Mouse (Mus musculus) ovary, adult 10 weeks (tissue): ENCODE data around the gene Slc22a20. TPM values are rescaled to one million over a fixed set of nuclear protein-coding genes. Genes with fewer than 3 reads are reported as not detected.

Source experiments
- polyA plus RNA-seq: library from polyadenylated mRNA; stranded (reverse); fragments of 350-450 nt; fragmentation: Illumina TruSeq; extraction: RNeasy Lipid Tissue Mini Kit (QIAGEN cat#74804); gene quantifications from one replicate; pipeline ENCODE4 v1.2.3, GENCODE M21; 2014

Gene Slc22a20
- polyA plus RNA-seq, result not detected

DNA sequence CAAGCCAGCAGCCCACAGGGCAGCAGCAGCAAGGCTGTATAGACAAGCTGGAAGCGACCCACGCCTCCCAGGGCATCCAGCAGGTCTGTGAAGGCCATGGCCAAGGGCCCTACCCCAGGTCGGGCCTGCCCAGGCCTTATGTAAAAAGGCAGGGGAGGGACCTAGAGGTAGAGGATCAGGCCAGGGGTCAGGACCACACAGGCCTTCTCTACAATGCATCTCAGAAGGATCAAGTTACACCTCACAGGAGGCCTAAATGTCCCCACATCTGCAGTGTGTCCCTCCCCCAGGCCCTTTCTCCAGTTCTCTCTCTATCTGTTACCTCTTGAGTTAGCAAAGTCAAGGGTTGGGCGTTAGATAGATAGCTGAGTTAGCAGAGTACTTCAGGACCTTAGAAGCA, at the start of gene Slc22a20:
Gene Slc22a20, minus strand, starts transcription at position 101 of the 400 bp plus-strand sequence.

DNA sequence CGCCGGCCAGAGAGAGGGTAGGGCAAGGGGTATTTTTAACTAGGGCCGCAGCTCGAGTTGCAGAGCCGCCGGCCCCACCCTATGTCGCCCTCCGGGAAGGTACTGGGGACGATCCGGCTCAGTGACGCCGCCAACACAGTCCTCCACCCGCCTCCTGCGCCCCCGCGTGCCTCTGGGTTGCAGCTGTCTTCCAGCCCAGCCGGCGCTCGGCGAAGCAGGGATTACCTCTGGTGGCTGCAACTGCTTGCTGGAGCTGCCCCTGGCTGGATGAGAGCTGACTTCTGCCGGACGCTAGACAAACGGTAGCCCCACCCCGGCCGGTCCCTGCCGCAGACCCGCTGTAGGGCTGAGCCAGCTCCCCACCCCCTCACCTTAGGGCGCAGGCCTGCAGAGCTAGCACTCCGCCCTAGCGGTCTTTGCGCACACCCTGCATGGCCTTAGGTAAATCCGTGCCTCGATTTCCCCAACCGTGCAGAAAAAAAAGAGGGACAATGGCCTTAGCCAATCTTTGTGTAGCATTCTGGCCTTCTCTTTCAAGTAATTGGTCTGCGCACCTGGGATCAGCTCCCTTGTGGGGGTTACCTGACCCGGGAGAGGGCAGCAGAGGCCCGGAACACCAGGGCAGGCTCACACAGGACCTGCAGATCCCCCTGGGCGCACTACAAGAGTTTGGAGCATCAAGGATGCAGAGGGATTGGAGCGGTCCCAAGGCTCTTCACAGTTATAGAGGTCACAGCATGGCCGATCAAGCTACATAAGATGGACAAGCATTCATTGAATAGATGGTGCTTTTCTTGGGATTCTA, 29.8 kb upstream of the Slc22a20 start, which contains the start of gene Capn1:
Gene Capn1, minus strand, starts transcription at position 387 of the 805 bp plus-strand sequence.

DNA sequence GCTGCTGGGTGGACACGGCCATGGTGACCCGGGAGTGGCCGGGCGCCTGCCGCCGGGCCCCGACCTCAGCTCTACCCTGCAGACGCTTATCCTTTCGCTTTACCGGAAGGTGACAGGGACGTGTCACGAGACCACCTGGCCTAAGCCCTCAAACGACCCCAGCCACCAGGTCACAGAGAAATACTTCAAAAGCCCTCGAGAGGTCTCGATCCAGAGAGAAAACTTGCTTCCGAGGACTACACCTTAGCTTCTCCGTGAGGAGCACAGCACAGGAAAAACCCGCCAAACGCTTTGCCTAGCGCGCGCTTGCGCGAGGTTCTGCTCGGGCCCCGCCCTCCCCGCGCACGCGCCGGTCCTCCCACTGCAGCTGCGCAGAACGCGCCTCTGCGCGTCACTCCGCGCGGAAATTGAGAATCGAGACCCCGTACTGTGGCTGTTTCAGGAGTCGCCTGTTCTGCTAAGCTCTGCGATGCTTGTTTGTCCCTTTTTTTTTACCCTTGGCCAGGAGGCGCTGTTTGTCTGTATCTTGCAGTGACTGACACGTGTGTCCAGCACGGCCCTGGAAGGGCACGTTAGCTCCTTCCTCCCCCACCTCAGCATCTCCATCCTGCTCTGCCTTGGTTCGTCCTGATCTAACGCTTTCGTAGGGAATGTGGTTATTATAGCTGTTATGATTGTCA, 21.9 kb downstream of the Slc22a20 start, which contains the start of gene Pola2:
Gene Pola2, minus strand, starts transcription at position 320 of the 680 bp plus-strand sequence.

DNA sequence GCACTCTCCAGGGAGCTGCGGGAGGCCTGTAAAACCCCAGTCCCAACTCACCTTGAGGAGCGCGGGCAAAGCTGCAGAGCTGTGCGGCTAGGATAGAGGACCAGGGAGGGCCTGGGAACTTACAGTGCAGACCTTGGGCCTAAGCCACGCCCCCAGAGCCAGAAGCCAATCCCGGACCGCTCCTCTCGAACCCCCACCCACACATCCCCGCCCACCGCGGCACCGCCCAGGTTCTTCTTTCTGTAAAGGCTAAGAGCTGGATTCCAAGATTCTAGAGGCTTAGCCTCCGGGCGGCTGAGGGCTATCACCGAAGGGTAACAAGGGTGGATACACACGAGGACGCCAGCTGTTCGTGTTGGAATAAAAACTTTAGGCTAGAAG, 61.2 kb downstream of the Slc22a20 start, which contains the start of gene Cdc42ep2:
Gene Cdc42ep2, minus strand, starts transcription at position 104 of the 381 bp plus-strand sequence.

Other genes with a start within 250 kb of the Slc22a20 start
- 7.7 TPM for gene Ltbp3, start 245.2 kb downstream of the Slc22a20 start, polyA plus RNA-seq
- 0.57 TPM for gene Scyl1, start 214.7 kb downstream of the Slc22a20 start, polyA plus RNA-seq
- 2.9 TPM for gene Frmd8, start 110.9 kb downstream of the Slc22a20 start, polyA plus RNA-seq
- gene Slc25a45, start 108.3 kb downstream of the Slc22a20 start, polyA plus RNA-seq, result 0.31 TPM
- gene Tigd3, start 92.0 kb downstream of the Slc22a20 start, polyA plus RNA-seq, result not detected
- 5.9 TPM for gene Dpf2, start 73.1 kb downstream of the Slc22a20 start, polyA plus RNA-seq
- 1.4 TPM for gene Cdc42ep2, start 61.3 kb downstream of the Slc22a20 start, polyA plus RNA-seq
- gene Pola2, start 21.9 kb downstream of the Slc22a20 start, polyA plus RNA-seq, result 4.3 TPM
- gene Capn1, start 29.8 kb upstream of the Slc22a20 start, polyA plus RNA-seq, result 0.74 TPM
- gene Syvn1, start 60.4 kb upstream of the Slc22a20 start, polyA plus RNA-seq, result 0.37 TPM
- 25.1 TPM for gene Mrpl49, start 71.6 kb upstream of the Slc22a20 start, polyA plus RNA-seq
- 9.8 TPM for gene Fau, start 71.7 kb upstream of the Slc22a20 start, polyA plus RNA-seq
- not detected for gene Znhit2, start 75.0 kb upstream of the Slc22a20 start, polyA plus RNA-seq
- 0.97 TPM for gene Tm7sf2, start 82.2 kb upstream of the Slc22a20 start, polyA plus RNA-seq
- gene Vps51, start 91.1 kb upstream of the Slc22a20 start, polyA plus RNA-seq, result 4.0 TPM
- gene Tmem262, start 93.9 kb upstream of the Slc22a20 start, polyA plus RNA-seq, result not detected
- gene Gm28374, start 96.1 kb upstream of the Slc22a20 start, polyA plus RNA-seq, result not detected
- 0.71 TPM for gene Zfpl1, start 98.8 kb upstream of the Slc22a20 start, polyA plus RNA-seq
- gene Cdca5, start 98.8 kb upstream of the Slc22a20 start, polyA plus RNA-seq, result 10.8 TPM
- gene AC131692.1, start 108.3 kb upstream of the Slc22a20 start, polyA plus RNA-seq, result not detected
- not detected for gene Naaladl1, start 119.6 kb upstream of the Slc22a20 start, polyA plus RNA-seq
- gene Sac3d1, start 132.5 kb upstream of the Slc22a20 start, polyA plus RNA-seq, result 0.97 TPM
- 2.1 TPM for gene Snx15, start 142.2 kb upstream of the Slc22a20 start, polyA plus RNA-seq
- not detected for gene Batf2, start 154.8 kb upstream of the Slc22a20 start, polyA plus RNA-seq
- 1.0 TPM for gene Arl2, start 155.4 kb upstream of the Slc22a20 start, polyA plus RNA-seq
- gene Majin, start 198.2 kb upstream of the Slc22a20 start, polyA plus RNA-seq, result not detected
- not detected for gene Gpha2, start 240.2 kb upstream of the Slc22a20 start, polyA plus RNA-seq
- 1.1 TPM for gene Ppp2r5b, start 249.7 kb upstream of the Slc22a20 start, polyA plus RNA-seq